Mouse (Mus musculus): ENCODE results near the gene Clcn2.

Gene Clcn2

DNA sequence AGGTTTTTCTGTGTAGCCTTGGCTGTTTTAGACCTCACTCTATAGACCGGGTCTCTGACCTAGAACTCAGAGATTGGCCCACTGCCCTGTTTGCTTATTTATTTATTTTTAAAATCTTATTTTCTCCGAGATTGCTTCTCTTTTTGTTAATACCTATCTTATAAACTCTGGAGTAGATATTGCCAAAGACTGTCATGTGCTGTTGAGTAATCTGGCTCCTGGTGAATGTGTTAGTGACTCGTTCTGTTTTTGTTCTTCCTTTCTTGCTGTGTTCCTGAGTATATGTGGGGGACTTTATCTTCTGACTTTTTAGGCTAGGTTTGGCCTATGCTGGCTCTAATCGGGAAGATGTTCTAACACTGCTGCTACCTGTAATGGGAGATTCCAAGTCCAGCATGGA, 59.9 kb downstream of the Clcn2 start:
- no peak for DNase-seq (ENCODE audit: low read depth)

DNA sequence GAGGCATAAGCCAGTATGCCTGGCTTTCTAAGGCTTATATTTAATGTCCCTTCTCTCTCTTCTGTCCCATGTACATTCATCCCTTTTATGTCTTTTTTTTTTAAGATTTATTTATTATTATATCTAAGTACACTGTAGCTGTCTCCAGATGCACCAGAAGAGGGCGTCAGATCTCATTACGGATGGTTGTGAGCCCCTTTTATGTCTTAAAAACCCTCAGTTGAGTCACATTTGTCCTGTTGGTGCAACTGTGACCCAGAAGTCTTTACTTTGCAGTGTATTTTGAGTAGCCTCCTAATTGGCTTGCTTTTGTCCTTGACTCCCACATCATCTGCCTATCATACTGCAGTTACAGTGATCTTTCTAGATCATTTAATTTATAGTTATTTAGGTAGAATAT, 64.2 kb downstream of the Clcn2 start:
- DNase-seq (ENCODE audit: low read depth) = peak; percentile 64

All from 416B (cell line).